Mouse (Mus musculus): ENCODE results near the gene Tbpl1.

GRCm38 (mm10) chr10:22728257-22728656, 3.5 kb downstream of the Tbpl1 start:
- TF ChIP-seq CTCF (IDR thresholded peaks at IDR 0.05; ENCODE audit: control insufficient read depth, insufficient read depth, insufficient read length) (no peak), MYOG (IDR thresholded peaks at IDR 0.05; ENCODE audit: control insufficient read depth, extremely low read depth, insufficient read length) (no peak), CEBPB (IDR thresholded peaks at IDR 0.05; ENCODE audit: low read depth) (no peak), USF1 (IDR thresholded peaks at IDR 0.05; ENCODE audit: low read depth) (no peak), MYOD1 (IDR thresholded peaks at IDR 0.05; ENCODE audit: control insufficient read depth, insufficient read length, low read depth) (no peak), MAX (IDR thresholded peaks at IDR 0.05) (no peak)
